Mouse (Mus musculus): ENCODE measurements around the gene Rbms2.
"Not testable (repeated sequence)": the region's sequence is repeated elsewhere in the genome, so short reads cannot be mapped to it uniquely, and the experiment has no call there.

Rbms2 gene

GRCm38 (mm10) chr10:128090651-128091563 lies 89.2 kb downstream of the Rbms2 start:
- peak; percentile 92 to 93 for DNase-seq

GRCm38 (mm10) chr10:128089842-128090241 lies 90.3 kb downstream of the Rbms2 start:
- DNase-seq, result no peak

GRCm38 (mm10) chr10:128088181-128088580 lies 91.9 kb downstream of the Rbms2 start:
- peak in 1 of 2 experiments; percentile 30 for DNase-seq

GRCm38 (mm10) chr10:128087216-128087615 lies 92.9 kb downstream of the Rbms2 start:
- DNase-seq, result not testable (repeated sequence)

- DNase-seq, result peak in 1 of 2 experiments; percentile 54
These were observed 93.7 kb downstream of the Rbms2 start for GRCm38 (mm10) chr10:128086391-128086790.

GRCm38 (mm10) chr10:128084160-128084559 lies 95.9 kb downstream of the Rbms2 start:
- DNase-seq, result peak in 1 of 2 experiments; percentile 16

- peak in 1 of 2 experiments; percentile 38 for DNase-seq
These were observed 96.4 kb downstream of the Rbms2 start for GRCm38 (mm10) chr10:128083688-128084087.

- peak; percentile 96 to 100 for DNase-seq
These were observed 97.1 kb downstream of the Rbms2 start, which contains the start of gene Atp5b for GRCm38 (mm10) chr10:128082880-128083421. Gene Atp5b (plus strand): TSS chr10:128083273.

- no peak for DNase-seq
These were observed 97.7 kb downstream of the Rbms2 start for GRCm38 (mm10) chr10:128082477-128082808.

- DNase-seq, result peak in 1 of 2 experiments; percentile 25
These were observed 98.2 kb downstream of the Rbms2 start for GRCm38 (mm10) chr10:128081807-128082476.
